Mouse (Mus musculus) frontal cortex, postnatal 36 days (tissue): ENCODE measurements at regions not wholly inside any gene's neighbourhood (a gene's known extent, or its start where the extent isn't known, plus 50 kb on each side); places are given as distances from the start of the nearest gene placed in this dataset.
A peak's percentile ranks its signal among the peaks of the same experiment; 100 is the strongest.

Source experiments
- DNase-seq, 2 experiments: peaks; one replicate each; pipeline ENCODE4 v3.0.0; 2022; ENCODE audit warnings: low spot score in 2 of 2

DNA sequence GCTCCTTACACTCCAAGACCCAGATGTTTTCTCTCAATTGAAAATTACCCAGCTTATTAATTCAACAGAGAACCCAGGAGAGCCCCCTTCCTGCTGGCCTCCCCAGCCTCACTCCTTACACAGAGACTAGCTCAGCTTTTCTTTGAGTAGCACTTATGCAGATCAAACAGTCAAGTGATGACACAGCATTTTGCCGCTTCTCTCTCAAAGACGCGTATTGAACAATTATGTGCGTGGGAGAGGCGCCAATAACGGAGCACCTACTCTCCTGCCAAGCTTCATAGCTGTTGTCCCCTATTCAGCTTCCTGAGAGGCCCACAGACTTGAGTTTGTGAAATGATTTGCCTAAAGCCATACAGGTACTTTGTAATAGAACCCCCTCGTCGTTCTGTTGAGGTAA, 428.5 kb downstream of the Fut8 start:
- DNase-seq: peak in 1 of 2 experiments; percentile 13

DNA sequence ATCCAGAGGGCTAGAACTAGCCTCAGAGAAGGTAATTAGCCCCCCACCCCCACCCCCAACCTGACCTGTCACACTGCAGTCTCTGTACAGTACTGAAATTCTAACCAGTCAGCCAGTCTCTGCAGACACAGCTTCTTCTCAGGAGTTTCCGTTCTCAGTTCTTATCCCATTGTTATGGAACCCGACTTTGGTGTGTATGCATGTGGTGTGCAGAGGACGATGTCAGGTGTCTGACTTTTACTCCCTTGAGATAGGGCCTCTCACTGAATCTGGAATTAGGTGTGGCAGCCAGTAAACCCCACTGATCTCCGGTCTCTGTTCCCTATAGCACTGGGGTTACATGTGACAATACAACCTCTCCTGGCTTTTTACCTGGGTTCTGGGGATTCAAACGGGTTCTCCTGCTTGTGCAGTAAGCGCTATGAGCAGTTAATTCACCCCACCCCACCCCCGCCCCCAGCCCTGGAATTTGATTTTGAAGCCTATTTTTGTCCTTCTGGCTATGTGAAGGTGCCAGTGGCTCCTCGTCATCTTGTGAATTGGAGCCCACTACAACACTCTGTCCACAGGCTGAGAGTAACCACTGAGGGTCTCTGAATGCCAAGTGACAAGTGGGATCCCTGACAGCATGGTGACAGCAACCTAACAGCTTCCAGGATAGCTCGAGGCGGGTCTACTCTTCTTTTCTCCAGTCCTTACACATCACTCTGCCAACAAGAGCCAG, 429.4 kb downstream of the Fut8 start:
- DNase-seq: no peak

DNA sequence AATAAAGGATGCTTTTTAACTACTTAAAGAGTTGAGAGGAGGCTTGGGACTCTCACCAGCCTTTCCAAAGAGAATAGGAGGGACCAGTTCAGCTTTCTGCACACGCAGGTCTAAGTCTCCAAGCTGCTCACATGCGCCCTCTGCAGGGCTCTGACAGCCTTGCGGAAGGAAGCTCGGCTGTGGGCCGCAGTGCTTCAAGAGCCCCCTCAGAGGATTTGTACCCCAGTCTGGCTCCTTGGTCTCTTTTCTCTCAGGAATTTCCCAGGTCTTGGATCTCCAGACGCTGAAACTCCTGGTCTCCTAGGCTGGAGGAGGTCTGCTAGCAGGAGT, 429.9 kb downstream of the Fut8 start:
- peak; percentile 71 to 76 for DNase-seq

- no peak for DNase-seq
Measured at GRCm38 (mm10) chr12:77670531-77670930, 432.6 kb downstream of the Fut8 start.

DNA sequence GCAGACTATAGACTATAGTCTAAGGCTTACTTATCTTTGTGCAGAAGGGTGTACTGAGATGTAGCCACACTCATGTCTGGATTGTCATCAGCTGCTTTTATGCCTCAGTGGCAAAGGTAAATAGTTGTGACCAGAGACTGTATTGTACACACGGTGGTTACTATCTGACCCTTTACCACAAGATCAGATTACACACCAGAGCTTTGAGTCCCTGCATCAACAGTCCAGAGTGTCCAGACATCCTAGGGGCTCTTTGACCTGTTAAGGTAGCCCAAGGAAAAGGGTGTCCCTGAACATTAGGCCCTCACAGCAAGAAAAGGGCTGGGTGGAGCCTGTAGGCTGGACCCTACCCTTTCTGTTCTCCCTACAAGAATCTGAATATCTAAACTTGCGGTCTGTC, 436.4 kb downstream of the Fut8 start:
- DNase-seq: no peak

DNA sequence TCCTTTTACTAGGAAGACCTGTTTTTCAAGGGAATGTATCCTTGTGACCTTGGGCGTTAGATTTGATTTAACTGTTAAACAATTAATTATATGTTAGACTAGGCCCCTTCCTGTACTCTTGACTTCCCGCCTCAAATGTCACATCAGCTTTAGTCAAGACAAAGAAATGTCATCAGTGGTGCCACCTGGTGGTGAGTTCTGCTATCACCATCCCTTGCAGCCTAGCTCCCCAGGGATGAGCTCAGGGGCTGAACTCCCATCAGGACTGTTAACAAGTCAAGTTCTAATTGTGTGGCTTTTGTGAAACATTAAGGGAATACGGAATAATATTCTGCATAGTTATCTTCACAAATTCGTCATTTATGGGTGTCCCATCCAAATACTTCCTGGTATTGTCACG, 436.8 kb downstream of the Fut8 start:
- peak in 1 of 2 experiments; percentile 16 for DNase-seq

- DNase-seq: no peak
Measured at GRCm38 (mm10) chr12:77678040-77678439, 440.1 kb downstream of the Fut8 start.

DNA sequence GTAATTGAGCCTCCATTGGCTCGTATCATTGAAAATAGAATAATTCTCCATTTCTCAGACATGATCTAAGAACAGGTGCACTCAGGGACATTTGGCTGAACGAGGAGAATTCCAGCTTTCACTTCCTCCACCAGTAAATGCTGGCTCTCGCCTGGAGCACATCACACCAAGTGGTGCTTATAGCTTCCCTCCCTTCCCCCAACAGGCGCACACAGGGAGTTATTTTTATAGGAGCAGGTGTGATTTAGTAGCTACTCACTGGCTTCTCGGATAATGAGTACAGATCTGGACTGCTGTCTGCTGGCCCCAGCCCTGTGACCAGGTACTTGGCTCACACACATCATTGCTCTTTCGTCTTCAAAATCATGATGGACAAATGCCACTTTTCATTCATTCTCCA, 456.2 kb downstream of the Fut8 start:
- peak in 1 of 2 experiments; percentile 15 for DNase-seq

DNA sequence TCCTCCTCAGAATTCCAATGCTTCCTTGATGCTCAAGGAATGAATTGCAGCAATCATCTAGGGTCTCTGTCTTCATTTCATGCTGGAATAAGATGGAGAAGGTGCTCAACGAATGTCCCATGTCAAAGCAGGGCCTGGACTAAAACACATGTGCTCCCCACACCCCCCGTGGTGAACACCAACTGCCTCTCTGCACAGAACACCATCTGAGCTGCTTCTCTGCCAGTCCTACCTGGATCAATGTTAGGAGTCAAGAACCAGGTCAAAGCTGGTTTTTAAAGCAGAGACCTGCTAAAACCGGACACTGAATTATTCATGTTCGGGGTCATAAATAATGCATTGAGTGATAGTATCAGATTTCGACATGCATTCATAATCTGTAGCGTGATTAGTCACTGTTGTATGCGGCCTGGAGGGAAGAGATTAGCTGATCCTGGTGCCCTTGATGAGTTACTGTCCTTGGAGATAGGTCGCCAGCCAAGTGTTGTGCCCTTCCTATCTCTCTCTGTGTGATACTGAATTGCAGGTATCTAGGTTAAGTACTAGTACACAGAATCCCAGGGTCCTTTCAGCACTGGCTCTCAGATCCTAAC, 458.2 kb downstream of the Fut8 start:
- no peak for DNase-seq

DNA sequence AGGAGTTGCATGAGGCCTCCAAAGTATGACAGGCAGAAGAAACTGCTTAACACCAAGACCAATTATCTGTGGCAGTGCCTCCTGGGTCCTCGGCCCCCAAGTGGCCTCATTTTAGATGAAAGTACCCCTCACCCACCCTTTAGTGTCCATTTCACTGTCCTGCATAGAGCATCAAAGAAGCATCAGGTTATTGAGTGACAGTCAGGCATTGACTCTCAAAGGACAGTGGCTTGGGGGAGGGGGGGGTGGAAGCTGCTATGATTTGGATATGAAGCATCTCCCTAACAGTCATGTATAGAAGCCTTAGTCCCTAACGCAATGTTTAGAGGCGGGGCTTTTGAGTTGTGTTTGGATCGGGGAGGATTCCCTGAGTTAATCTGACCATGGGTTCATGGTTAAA, 458.7 kb downstream of the Fut8 start:
- no peak for DNase-seq

DNA sequence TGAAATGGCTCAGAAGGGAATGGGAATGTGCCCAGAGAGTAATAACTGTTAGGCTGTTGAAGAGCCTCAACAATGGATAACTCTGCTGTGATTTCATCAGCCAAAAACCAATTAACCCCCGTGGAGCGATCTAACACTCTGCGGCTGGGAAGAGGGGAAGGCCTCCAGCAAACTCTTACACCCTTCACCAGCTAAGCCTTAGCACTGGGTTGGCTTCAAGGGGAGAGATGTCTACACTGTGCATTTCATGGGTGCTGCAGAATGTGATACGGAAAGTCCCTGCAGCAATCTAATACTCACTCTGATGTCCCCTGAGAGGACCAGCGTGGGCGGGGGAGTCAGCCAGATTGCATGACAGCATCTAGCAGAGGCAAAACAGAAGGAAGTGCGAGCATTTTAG, 460.2 kb downstream of the Fut8 start:
- DNase-seq: no peak

DNA sequence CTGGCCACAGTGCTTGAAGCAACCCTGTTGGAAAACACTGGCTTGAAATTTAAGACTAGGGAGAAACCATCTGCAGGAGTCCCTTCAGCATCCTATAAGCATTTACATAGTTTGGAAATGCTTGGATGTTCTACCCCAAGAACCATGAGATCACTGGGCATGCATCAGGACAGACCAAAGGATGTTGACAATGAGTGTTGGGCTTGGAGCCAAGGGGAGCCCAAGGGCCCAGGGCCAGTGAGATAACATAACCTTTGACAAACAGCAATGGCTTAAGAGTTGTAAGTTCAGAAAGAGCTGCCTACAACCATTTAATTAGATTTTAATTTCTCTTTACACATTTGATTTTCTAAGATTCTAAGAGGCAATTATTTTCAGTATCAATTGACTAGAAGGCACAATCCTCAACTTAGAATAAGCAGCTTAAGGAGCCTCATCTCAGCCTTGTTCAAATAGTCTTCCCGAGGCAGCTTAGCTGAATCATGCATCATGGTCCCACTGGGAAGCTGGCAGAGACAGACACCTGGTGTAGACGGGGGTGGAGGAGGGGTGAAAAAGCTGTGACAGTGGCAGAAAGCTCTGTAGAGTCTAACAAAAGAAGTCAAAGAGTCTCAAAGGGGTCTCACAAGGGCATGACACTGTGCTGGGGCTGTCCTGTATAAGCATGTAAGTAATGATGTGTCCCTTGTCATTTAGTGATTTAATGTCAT, 462.1 kb downstream of the Fut8 start:
- DNase-seq: peak in 1 of 2 experiments; percentile 14

DNA sequence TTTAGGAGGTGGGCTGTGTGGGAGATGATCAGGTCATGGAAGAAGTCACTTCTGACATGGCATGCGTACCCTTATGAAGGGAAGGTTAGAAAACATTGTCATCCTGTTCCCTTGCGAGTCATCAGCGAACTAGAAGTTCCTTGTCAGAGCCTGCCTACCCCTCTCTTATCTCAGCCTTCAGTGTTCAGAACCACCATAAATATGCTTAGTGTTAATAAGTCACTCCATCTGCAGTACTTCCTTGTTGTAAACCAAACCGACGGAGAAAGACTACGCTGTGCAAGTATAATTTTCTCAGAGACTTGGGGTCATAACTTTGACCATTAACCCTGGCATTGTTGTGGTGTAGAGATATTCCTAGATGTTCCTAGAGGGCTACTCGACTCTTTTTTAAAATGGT, 477.6 kb downstream of the Fut8 start:
- DNase-seq: no peak

DNA sequence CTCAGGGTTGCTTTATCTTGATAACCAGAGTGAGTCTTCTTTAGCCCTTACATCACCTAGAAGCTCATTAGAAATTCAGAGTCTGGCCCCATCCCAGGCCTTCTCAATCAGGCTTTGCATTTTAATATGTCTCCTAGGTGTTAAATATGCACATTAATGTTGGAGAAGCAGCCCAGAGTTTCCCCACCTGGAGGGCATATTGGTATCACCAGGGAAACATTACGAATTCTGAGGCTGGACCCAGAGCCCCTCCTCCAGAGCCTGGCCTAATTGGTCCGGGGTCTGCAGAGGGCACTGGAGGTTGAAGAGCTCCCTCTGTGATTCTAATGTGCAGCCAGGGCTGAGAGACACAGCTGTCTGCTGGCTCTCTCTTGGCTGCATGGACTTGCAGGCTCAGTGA, 478.1 kb downstream of the Fut8 start:
- no peak for DNase-seq

- DNase-seq: no peak
Measured at GRCm38 (mm10) chr12:77727766-77728165, 466.3 kb upstream of the Gm6657 start.

DNA sequence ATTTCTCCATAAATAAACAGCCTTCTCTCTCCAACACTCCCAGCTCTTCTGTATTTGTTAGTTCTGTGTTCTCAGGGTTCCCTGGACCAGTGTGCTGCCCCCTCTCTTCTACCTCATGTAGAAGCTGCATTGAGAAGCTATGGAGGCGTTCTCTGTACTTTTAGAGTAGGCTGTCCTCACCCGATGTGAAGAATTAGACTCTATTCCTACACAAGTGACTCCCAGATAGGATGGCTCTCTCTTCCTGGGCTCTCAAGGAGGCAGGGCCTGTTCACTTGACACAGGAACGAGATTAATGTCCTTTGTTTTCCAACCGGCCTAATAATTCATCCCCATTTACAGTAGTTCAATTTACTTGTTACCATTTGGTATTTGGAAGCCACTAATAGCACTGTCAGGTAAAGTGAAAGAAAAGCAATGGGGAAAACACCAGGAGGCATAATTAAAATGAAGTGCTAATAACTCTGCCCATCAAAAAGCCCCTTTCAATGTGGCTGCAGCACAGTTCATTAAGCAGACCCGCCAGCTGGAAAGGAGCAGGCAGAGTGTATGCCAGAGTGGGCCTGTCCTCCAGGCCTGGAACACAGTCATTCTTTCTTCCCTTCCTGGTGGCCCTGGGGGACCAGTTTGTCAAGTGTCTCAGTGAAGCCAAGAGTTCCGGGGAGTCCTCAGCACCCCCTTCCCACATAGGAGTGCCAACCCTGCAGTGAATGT, 454.8 kb upstream of the Gm6657 start:
- peak in 1 of 2 experiments; percentile 14 for DNase-seq

DNA sequence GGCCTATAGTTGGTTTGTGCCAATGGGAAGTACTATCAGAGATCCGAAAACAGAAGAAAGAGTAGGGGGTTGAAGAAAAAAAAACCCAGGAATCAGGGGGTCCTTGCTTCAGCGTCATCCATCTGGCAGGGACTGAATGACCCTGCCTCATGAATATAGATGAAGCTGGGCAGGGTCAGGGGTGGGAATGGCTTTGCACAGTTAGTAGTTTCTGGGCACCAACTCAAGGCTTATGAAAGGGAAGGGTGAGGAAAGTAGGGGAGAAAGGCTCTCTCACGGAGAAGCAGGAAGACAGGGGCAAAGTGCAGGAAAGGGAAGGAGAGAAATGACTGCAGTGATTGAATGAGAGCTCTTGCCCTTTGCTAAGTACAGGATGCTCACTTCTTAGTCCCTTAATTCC, 451.3 kb upstream of the Gm6657 start:
- DNase-seq: no peak

GRCm38 (mm10) chr12:77749438-77750007, 444.5 kb upstream of the Gm6657 start:
- DNase-seq: no peak

GRCm38 (mm10) chr12:77752181-77752580, 441.9 kb upstream of the Gm6657 start:
- DNase-seq: no peak

DNA sequence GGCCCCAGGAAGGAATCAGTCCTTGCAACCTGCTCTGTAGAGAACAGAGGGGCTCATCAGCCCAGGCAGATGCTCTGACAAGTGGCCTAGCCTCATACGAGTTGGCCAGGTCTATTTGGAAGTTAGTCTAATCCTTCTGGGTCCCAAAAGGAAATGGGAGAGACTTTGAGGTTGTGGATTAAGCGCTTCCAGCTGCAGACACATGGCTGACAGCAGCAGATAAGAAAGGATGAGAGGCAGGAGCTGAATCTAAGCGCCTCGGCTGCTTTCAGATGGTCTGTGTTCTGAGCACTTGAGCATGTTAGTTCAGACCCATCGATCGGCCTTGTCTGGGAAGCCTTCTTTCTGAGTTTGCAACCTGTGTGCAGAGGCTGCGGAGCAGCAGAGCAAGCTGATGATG, 438.0 kb upstream of the Gm6657 start:
- no peak for DNase-seq

DNA sequence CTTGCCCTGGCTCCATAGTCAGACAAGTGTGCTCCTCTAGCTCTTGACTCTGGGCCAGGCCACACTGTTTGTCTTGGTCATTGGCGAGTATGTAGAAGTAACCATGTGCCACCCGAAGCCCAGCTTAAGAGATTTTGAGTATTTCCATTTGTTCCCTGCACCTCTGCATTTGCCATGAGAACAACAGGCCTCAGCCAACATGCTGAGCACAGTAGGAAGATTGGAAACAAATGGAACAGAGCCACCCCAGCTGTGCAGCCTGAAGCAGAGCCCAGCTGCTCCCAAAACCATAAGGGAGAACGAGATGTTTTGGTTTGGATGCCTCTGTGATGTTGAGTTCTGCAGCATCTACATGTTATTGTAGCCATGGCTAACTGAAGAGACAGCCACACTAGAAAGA, 433.1 kb upstream of the Gm6657 start:
- no peak for DNase-seq

DNA sequence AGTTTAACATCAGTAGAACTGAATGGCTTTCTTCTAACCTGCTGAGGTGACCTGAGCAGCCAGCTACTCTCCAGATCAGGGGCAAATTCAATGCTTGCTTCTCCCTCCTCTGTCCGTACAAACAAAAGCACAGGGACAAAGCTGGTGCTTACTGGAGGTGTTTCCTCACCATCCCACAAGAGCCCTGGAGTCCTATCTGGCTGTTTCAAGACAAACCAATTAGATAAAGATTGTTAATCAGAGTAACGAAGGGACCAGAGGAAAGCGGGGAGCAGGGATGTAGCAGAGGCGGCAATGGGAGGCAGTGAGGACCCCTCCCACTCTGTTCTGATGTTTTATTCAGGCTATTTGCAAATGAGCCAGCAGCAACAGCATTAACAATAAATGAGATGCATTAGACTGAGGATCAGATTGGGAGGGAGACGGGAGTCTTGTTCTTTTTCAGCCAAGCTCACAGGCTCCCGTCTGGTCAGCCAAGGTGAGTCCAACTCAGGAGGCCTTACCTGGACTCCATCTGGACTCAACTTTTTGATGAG, 418.0 kb upstream of the Gm6657 start:
- no peak for DNase-seq
